Mouse (Mus musculus): ENCODE measurements around the gene Lrrc8e. TPM values are rescaled to one million over a fixed set of nuclear protein-coding genes. Genes with fewer than 3 reads are reported as not detected.

The Lrrc8e gene
- total and polyA plus RNA-seq, 3 experiments = 0.25 TPM; not detected in 2

DNA sequence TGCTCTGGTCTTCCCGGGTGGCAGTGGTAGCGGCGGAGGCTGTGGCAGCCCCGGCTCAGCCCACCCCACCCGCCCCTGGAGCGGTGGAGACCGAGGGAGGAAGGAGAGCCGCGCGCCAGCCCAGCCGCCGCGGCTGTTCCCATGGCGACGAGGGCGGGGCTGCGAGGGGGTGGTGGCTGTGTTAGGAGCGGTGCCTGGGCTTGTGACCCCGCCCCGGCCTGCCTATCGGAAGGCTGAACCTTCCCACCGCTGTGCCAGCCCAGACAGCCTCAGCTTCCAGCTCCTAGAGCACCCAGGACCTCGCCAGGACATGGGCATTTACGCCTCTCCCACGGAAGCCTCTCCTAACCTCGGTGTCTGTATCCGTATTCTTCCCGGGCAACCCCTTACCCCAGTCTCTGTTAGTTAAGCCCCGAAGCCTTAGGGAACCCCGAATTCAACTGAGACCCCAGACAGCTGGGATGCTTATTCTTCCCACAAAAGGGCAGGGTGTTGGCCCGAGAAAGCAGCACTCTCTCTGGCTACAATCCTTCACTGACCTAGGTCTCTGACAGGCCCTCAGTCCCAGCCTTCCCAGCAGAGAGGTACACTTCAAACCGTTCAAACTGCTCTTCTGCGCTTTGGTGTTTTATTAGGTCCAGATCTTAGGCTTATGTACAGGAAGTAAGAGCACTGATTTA lies 32.6 kb downstream of the Lrrc8e start, which contains the start of gene Ctxn1:
Gene Ctxn1 (minus strand): TSS at position 150 of the 680 bp plus-strand sequence.
- Histone ChIP-seq H3K27me3 (replicated peaks) (no peaks in the 10 kb centered on the region), H3K36me3 (replicated peaks in 1 of 2; ENCODE audit: control insufficient read depth in 1 of 2, insufficient read depth in 1 of 2, low read length in 1 of 2) (peaks cover 81 to 99% of the 10 kb centered on the region in 2 experiments), H3K9me3 (replicated peaks; ENCODE audit: low read length) (no peaks in the 10 kb centered on the region), H3K4me1 (ENCODE audit: control insufficient read depth in 1 of 2, insufficient read depth in 2 of 2) (no peaks in the 10 kb centered on the region), H3K9ac (ENCODE audit: insufficient read depth, low read depth) (no peak within 1 kb of the TSS), H3K4me2 (ENCODE audit: insufficient read depth, low read depth, poor library complexity, severe bottlenecking) (no peak within 1 kb of the TSS), H3K79me2 (replicated peaks; ENCODE audit: control insufficient read depth, extremely low read depth, insufficient read depth, poor library complexity, severe bottlenecking) (no peaks in the 10 kb centered on the region), H3K27ac (ENCODE audit: insufficient read depth, low read depth) (no peak within 1 kb of the TSS), H3K4me3 (replicated peaks in 1 of 3; ENCODE audit: low read depth in 2 of 3, low read length in 2 of 3, poor library complexity in 1 of 3) (no peak within 1 kb of the TSS)
- TF ChIP-seq ZNF384 (IDR thresholded peaks at IDR 0.05; ENCODE audit: low read depth, low read length) (no peak), PAX5 (IDR thresholded peaks at IDR 0.05; ENCODE audit: low read length) (no peak), POLR2AphosphoS2 (IDR thresholded peaks at IDR 0.05; ENCODE audit: low read depth, low read length) (no peak), CHD2 (IDR thresholded peaks at IDR 0.05; ENCODE audit: low read length) (no peak), IRF4 (IDR thresholded peaks at IDR 0.05; ENCODE audit: low read depth, low read length) (no peak), MXI1 (IDR thresholded peaks at IDR 0.05; ENCODE audit: low read depth, low read length) (no peak), MAFK (IDR thresholded peaks at IDR 0.05; ENCODE audit: insufficient replicate concordance, low read length) (no peak), ZC3H11A (IDR thresholded peaks at IDR 0.05; ENCODE audit: low read depth, low read length) (no peak), POLR2A (IDR thresholded peaks at IDR 0.05; ENCODE audit: low read depth, low read length) (no peak), UBTF (IDR thresholded peaks at IDR 0.05; ENCODE audit: low read depth, low read length) (no peak), RAD21 (IDR thresholded peaks at IDR 0.05; ENCODE audit: low read depth, low read length) (no peak), RCOR1 (conservative IDR thresholded peaks at IDR 0.05; ENCODE audit: low read depth, low read length) (no peak)
- dilution Hi-C loops (cut with MboI; ENCODE audit: extremely low pct_ligation_motif_present, extremely low pct_unique_long_range_greater_than_20kb, low sequenced_read_pairs) (no loop called here), in situ Hi-C loops (cut with MboI; ENCODE audit: low pct_ligation_motif_present, low pct_unique_long_range_greater_than_20kb, low sequenced_read_pairs) (loop anchor here (10.0 kb wide), 1 partner anchor 56 kb away; no protein-coding TSS in a partner anchor)
- DNase-seq (ENCODE audit: extremely low read depth) = no peak

DNA sequence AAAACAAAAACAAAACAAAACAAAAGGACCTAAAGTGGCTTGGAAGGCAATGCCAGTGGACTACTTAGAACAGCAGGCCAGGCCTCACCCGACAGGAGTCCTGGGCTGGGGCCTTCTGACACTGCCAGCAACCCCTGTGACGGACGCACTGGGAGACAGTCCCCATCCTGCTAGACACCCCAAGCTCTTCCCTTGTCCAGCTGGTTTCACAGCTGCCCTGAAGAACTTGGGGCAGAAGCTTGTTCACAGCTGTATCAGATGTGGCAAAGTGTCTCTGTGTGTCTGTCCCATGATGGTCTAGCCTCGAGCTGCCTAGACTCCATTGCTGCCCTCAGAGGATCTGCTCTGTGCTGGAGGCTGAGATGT lies 33.2 kb downstream of the Lrrc8e start:
- no peak for DNase-seq (ENCODE audit: extremely low read depth)
- no peaks in the 10 kb centered on the region for H3K9me3 ChIP-seq (replicated peaks; ENCODE audit: low read length)
- H3K9ac ChIP-seq (ENCODE audit: insufficient read depth, low read depth) = no peak overlapping the region
- in situ Hi-C loops (cut with MboI; ENCODE audit: low pct_ligation_motif_present, low pct_unique_long_range_greater_than_20kb, low sequenced_read_pairs) (loop anchor here (10.0 kb wide), 1 partner anchor 55 kb away; no protein-coding TSS in a partner anchor), dilution Hi-C loops (cut with MboI; ENCODE audit: extremely low pct_ligation_motif_present, extremely low pct_unique_long_range_greater_than_20kb, low sequenced_read_pairs) (no loop called here)
- TF ChIP-seq ZNF384 (IDR thresholded peaks at IDR 0.05; ENCODE audit: low read depth, low read length) (no peak), IRF4 (IDR thresholded peaks at IDR 0.05; ENCODE audit: low read depth, low read length) (no peak)
- peaks cover 85 to 99% of the 10 kb centered on the region in 2 experiments for H3K36me3 ChIP-seq (replicated peaks in 1 of 2; ENCODE audit: control insufficient read depth in 1 of 2, insufficient read depth in 1 of 2, low read length in 1 of 2)
- no peak overlapping the region for H3K4me3 ChIP-seq (replicated peaks in 1 of 3; ENCODE audit: low read depth in 2 of 3, low read length in 2 of 3, poor library complexity in 1 of 3)
- no peak overlapping the region for H3K4me2 ChIP-seq (ENCODE audit: insufficient read depth, low read depth, poor library complexity, severe bottlenecking)
- no peaks in the 10 kb centered on the region for H3K4me1 ChIP-seq (ENCODE audit: control insufficient read depth in 1 of 2, insufficient read depth in 2 of 2)
- H3K79me2 ChIP-seq (replicated peaks; ENCODE audit: control insufficient read depth, extremely low read depth, insufficient read depth, poor library complexity, severe bottlenecking) = no peaks in the 10 kb centered on the region
- H3K27me3 ChIP-seq (replicated peaks) = no peaks in the 10 kb centered on the region
- H3K27ac ChIP-seq (ENCODE audit: insufficient read depth, low read depth) = no peak overlapping the region

All from CH12.LX (cell line).